Mouse (Mus musculus) testis, adult 2 months (tissue): Measurements from ENCODE around the gene Acsl1.

Source experiments
- CTCF ChIP-seq: fragments of 200-500 bp; IDR thresholded peaks from 2 replicates; pipeline ENCODE4 v1.5.1; 2012; ENCODE audit warnings: low read depth, mild to moderate bottlenecking, inconsistent platforms, low read length, moderate library complexity; ENCODE audit not compliant: control insufficient read depth, insufficient read depth, insufficient replicate concordance
- POLR2A ChIP-seq: fragments of 200-500 bp; IDR thresholded peaks from 2 replicates; pipeline ENCODE4 v1.6.1; 2012; ENCODE audit warnings: low read depth, mild to moderate bottlenecking, inconsistent platforms, low read length, moderate library complexity; ENCODE audit not compliant: control insufficient read depth

DNA sequence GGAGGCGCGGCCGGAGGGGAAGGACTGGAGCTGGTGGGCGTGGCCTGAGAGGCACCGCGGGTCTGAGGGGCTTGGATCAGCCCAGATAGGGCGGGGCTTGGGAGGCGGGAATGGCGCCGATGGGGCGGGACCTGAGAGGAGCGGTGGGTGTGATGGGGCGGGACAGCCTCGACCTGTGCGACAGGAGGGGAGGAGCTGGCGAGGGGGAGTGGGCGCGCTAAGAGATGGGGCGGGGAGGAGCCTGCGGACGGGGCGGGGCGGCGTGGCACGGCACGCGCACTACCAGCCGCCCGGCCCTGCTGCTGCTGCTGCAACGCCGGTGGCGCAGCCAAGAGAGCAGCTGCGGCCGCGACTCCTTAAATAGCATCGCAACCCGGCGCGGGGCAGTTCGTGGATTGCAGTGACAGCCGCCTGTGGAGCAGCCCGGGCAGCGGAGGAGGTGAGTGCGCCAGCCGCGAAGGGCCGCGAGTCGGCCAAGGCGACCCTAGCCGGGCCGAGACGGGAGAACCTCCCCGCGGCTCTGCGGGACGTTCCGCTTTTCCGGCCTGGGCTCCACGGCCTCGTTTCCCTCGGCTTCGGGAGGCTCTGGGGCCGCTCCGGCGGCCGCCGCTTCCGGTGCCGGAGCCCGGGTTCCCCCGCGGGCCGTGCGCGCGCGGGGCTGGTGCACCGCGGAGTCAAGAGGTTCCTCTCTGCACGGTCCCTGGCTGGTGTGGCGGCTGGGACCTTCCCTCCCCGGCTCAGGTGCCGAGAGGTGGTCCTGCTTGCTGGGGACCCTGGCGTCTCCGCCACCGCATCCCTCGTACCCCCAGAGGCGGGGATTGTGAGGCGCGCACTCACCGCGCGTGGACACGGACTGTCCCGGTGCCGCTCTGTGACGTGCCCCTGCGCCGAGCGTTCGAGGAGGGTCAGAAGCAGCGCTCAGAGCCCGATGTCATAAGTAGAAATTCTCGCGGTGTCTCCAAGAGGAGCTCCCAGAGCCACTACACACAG, at the start of gene Acsl1:
- TF ChIP-seq POLR2A (peak; percentile 86), CTCF (no peak)
